Mouse (Mus musculus) c-Kit-positive CD71-negative TER-119-negative erythroid progenitor cells, embryonic 14.5 days (primary cell): Measurements from ENCODE around the gene Gm6902.
"Not testable (repeated sequence)": the region's sequence is repeated elsewhere in the genome, so short reads cannot be mapped to it uniquely, and the experiment has no call there.

Source experiments
- DNase-seq: peaks from one replicate; pipeline ENCODE4 v3.0.0-alpha.2; 2013; ENCODE audit warnings: low read depth

Gene Gm6902

DNA sequence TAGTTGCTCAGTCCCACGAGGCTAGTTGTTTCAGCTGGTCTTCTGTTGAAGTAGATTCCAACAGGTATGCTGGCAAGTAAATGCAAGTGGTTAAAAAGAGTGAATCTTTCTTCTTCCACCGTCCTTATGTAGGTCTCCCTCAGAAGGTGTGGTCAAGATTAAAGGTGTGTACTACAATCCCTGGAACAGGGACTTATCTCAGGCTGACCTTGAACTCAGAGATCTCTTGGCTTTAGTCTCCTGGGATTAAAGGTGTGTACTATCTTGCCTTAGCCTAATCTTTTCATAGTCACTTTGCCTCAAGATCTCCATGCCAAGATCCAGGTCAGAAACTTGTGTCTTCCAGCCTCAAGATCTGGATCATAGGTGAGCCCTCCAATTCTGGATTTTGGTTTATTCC lies at the start of gene Gm6902:
TSS of gene Gm6902 (minus strand) at position 101 of the 400 bp plus-strand sequence.
- DNase-seq: not testable (repeated sequence)

DNA sequence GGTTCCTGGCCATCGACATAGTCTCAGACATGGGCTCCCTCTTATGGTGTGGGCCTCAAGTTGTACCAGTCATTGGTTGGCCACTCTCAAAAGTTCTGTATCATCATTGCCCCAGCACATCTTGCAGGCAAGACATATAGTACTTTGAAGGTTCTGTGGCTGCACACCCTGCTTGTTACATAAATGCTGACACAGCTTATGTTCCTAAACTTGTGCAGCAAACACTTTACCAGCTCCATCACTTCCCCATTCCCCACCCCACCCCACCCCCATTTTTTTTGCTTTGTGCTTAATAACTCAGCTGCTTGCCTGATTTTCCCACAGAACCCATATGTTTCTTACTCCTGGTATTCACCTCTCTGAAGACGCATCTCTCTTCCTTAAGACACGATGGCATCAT lies 22.2 kb upstream of the Gm6902 start, which contains the start of gene Nlrp4e:
TSS of gene Nlrp4e (plus strand) at position 301 of the 400 bp plus-strand sequence.
- not testable (repeated sequence) for DNase-seq

DNA sequence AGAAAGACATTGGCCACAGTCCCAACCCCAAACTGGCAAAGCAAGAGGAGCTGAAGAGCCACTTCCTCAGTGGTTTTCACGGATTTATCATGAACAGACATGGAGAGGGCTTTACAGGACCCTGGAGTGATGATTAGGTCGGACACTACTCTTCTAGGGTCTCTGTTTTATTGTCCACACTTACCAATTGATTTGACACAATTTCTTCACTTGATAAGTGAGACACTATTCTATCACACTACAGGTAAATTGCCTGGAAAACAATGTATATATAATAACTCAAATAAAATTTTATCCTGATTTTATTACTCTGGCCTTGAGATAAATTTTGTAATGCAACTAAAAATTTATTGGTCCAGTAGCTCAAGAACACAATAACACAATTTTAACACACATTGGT lies 27.1 kb downstream of the Gm6902 start, which contains the start of gene Vmn1r166:
TSS of gene Vmn1r166 (minus strand) at position 101 of the 400 bp plus-strand sequence.
- DNase-seq: not testable (repeated sequence)
